Mouse (Mus musculus) urinary bladder, postnatal 14 days (tissue): ENCODE results near the gene Sap30l.
"Not testable (repeated sequence)": the region's sequence is repeated elsewhere in the genome, so short reads cannot be mapped to it uniquely, and the experiment has no call there.

ENCODE experiments used
- DNase-seq: peaks from one replicate; pipeline ENCODE4 v3.0.0; 2021; ENCODE audit warnings: low spot score

The Sap30l gene

DNA sequence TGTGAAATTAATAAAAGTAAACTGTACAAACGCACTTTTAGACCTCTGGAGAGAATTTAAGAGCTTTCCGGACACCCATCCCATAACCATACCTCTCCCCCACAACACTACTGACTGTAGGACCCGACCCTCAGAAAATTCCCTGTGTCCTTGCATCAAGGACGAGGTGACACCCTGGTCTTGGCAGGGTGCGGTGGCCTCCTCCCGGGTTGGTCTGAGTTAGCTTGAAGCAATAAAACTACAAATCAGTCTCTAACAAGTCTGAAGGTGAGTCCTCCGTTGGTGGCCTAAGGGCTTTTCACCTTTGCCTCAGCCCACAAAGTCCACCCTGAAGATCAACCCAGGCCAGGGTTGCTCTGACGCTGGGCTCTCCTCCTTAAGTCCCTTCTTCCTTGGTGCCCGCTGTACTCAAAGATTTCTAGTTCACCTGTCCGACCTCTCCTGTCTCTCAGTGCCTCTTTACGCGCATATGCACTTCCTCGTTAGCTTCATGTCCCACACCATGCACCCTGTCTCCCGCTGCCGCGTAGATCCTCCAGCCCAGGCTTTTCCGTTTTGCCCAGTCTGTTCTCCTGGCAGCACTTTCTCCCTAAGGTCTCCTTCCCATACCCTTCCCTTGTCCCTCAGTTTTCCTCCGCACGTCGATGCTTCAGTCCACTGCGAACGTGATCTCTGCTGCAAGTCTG is 1.0 kb upstream of the Sap30l start:
- no peak for DNase-seq

DNA sequence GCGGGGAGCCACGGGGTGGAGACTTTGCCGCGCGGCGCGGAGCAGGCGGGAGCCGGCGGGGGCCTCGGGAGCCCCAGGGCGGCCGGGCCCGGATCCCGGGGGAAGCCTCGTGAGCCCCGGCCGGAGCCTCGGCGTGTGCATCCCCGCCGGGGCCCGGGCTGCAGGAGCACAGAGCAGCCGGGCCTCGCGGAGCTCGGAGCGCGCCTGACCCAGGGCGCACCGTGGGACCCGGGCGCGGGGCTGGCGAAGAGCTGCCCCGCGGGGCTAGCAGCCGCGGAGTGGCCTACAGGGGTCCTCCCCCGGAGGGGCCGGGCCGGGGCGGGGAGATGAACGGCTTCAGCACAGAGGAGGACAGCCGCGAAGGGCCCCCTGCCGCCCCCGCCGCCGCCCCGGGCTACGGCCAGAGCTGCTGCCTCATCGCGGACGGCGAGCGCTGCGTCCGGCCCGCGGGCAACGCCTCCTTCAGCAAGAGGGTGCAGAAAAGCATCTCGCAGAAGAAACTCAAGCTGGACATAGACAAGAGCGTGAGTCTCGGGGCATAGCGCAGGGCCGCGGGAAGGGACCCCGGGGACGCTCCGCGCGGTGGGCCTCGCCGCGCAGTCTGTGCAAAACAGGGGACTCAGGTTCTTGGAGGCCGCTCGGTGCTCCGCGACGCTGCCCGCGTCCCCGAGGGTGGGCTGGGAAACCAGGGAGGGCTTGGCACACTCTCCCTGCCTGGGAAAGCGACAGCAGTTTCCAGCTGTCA is 501 bp downstream of the Sap30l start:
- DNase-seq: peak; percentile 69

- DNase-seq: no peak
These were observed 1.1 kb downstream of the Sap30l start for GRCm38 (mm10) chr11:57802511-57802870.

DNA sequence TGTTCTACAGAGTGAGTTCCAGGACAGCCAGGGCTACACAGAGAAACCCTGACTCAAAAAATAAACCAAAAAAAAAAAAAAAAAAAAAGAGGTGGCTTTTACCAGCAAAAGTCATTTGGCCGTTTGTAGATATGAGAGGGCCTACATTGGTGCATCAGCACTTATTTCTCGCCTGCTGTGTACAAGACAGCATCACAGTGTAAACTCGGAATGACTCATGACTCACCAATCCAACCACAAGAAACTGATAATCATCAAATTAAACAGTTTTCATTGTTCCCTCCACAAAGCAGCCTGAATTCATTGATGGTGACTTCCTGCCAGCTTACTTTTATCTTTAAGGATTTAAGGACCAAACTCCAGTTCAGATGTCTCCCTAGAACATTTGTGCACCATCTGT is 3.6 kb downstream of the Sap30l start:
- DNase-seq: no peak

DNA sequence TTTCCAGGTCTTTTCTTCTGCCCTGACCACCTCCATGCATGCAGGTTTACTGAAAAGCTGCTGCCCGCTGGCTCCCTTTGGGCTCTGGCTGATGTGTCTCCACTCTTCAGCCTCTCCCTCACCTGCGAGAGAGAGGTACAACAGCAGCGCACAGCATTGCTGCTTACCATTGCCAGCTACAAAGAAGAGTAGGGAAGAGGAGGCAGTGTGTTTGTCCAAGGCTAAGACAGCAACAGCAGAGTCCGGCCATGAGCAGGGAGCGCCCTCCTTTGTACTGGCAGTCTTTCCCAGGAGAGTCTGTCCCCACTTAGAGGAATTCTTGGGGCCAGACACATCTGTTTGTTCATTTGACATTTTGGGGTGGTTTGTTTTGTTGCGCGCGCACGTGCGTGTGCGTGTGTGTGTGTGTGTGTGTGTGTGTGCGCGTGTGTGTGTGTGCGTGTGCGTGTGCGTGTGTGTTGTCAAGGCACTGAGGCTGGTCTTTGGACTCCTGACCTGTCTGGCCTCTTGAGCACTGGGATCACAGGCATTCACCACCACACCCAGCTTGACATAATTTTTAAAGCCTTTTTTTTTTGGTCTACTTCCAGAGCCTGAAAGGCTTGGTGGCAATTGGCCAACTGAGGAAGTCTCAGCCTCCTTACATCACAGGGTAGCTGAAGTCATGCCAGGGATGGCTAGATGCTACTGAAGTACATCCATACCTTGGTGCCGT is 7.7 kb downstream of the Sap30l start:
- DNase-seq: no peak

- DNase-seq: no peak
These were observed 8.3 kb downstream of the Sap30l start for GRCm38 (mm10) chr11:57809732-57810098.

- DNase-seq: no peak
These were observed 9.6 kb downstream of the Sap30l start for GRCm38 (mm10) chr11:57811006-57811405.

- no peak for DNase-seq
These were observed 10.8 kb downstream of the Sap30l start for GRCm38 (mm10) chr11:57812212-57812611.

- DNase-seq: no peak
These were observed 12.2 kb downstream of the Sap30l start for GRCm38 (mm10) chr11:57813641-57814040.

GRCm38 (mm10) chr11:57818189-57818588 is 16.8 kb downstream of the Sap30l start:
- no peak for DNase-seq

- DNase-seq: peak; percentile 89
These were observed 18.7 kb downstream of the Sap30l start for GRCm38 (mm10) chr11:57819999-57820581.

- DNase-seq: not testable (repeated sequence)
These were observed 21.7 kb downstream of the Sap30l start for GRCm38 (mm10) chr11:57823159-57823558.

DNA sequence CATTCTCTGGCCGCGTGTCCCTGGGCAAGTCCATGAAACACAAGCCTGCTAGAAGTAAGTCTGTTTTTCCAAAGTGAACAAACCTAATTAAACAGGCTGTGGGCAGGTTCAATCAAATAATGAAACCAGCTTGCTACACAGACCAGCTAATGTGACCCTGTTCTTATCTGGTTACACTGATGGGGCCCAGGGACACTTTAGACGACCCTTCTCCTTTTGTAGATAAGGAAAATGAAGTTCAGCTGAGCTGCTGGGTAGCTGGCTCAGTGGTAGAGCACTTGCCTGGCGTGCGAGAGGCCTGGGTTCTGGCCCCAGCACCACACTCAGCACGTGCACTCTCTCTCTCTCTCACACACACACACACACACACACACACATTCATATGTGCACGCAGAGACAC is 22.3 kb downstream of the Sap30l start:
- DNase-seq: no peak

DNA sequence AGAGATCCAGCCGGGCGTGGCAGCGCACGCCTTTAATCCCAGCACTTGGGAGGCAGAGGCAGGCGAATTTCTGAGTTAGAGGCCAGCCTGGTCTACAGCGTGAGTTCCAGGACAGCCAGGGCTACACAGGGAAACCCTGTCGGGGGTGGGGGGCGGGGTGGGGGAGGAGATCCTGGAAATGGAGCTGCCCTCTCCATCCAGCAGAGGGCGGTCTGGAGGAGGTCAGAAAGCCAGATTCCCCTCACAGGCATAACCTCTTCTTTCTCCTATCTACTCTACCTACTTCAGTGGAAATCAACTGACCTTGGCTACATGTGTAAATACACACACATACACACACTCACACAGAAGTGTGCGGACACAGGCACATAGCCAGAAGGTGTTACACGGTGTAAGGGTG is 23.8 kb downstream of the Sap30l start:
- DNase-seq: not testable (repeated sequence)

DNA sequence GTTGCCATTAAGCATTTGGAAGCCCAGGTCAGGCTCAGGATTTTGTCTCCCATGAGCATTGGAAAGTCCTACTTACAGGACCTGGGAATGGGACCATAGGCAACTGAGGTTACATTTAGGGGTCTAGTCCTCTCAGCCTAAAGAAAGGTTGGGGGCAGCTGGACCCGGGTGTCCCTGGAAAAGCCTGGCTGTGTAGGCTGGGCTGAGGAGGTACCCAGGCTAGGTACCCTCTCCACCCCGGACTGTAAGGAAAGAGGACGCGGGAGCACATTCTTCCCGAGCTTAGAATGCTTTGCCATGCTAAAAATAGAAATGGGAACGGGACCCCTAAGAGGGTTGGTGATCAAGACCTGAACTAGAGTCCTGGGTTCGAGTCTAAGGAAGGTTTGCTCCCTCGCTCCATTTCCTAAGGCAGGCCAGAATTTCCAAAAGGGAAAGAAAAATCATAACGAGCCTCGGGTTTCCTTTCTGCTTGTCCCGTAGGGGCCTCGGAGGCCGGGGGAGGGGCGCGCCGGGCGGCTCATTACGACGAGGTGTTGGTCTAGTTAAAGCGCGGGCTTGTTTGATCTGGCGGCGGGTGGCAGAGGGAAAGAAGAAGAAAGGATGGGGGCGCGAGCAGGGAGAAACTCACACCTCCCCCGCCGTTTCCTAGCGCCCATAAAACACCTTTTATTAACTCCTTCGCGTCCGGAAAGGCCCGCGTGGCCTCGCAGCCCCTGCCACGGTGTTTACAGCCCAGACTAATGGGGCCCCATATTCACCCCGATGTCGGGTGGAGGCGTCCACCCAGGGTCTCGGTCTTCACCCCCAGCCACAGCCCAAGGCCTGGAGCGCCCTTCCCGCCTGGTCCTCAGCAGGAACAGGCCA is 25.8 kb downstream of the Sap30l start:
- DNase-seq: no peak

DNA sequence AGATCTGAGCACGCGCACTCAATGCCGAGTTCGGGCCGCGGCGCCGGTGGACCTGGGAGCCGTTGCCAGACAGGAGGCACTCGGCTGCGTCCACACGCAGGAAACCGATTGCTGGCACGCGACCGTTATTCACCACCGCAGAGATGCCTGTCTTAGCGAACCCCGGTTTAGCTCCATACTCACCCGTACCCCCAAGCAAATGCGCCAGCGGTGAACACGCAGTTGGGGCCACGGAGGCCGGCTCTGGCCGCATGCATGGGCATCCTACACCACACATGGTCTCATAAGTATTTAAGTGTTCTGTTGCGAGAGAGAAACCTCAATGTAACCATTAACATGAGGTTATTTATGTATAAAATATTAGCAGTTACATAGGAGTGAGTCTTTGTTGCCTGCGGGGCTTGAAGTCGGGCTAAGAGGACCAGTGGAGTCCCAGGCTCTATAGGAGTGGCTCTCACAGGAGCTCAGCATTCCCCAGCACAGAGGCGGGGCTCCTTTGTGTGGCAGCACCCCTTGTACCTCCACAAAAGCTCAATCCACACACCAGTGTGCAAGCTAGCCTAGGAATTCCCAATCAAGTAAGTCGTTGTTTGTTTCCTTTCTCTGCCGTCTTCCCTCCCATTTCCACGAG is 26.6 kb downstream of the Sap30l start:
- no peak for DNase-seq

DNA sequence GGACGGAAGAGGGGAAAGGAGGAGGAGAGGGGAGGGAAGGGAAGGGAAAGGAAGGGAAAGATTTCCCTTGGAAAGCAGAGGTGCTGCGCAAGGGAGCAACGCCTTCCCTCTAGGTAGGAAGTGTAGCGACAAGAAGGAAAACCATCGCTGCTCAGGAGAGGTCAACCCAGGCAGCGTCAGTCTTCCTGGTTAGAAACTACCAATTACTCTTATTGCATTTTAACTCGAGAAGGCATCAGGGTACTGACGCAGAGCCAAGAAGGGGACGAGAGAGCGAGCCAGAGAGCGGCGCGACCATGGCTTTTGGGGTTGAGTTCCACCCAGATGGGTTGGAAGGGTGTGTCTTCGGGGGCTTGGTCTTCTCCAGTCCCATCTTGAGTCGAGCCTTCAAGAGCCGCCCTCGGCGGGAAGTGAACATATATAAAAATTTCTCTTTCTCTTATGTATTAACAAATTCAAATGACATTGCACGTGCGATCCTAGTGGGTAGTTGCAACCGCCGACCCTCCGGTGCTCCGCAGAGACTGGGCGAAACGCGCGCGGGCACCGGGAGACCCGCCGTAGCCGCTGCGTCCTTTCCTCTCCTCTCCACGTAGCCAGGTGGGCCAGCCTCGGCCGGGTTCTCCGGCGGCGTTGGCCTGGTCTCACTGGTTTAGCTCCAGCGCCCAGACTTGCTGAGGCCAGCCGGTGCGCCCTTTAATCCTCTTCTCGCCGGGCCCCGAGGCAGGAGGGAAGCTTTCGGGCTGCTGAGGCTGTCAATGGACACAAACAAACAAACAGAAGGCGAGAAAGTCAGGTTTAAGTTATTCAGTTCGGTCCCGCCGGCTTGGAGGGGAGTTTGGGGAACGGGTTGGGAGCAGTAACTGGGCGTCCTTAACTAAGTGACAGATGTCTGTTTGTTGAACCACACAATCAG is 27.8 kb downstream of the Sap30l start:
- DNase-seq: no peak

- no peak for DNase-seq
These were observed 28.7 kb downstream of the Sap30l start for GRCm38 (mm10) chr11:57829871-57830775.

- DNase-seq: no peak
These were observed 29.9 kb downstream of the Sap30l start for GRCm38 (mm10) chr11:57831281-57831781.
